Mouse (Mus musculus) E14TG2a.4 (cell line): Measurements from ENCODE around the gene Drosha.
"Not testable (repeated sequence)": the region's sequence is repeated elsewhere in the genome, so short reads cannot be mapped to it uniquely, and the experiment has no call there.

Source experiments
- H3K27me3 ChIP-seq: 2 replicates; pipeline ENCODE4 v1.6.1; 2014; ENCODE audit warnings: low read length, control low read depth; ENCODE audit not compliant: insufficient read depth
- H3K36me3 ChIP-seq: 2 replicates; pipeline ENCODE4 v1.6.1; 2014; ENCODE audit warnings: low read length, control low read depth; ENCODE audit not compliant: insufficient read depth
- H3K4me1 ChIP-seq: replicated peaks from 2 replicates; pipeline ENCODE4 v1.6.1; 2014; ENCODE audit warnings: low read depth, low read length, control low read depth
- H3K4me3 ChIP-seq: replicated peaks from 2 replicates; pipeline ENCODE4 v1.5.1; 2014; ENCODE audit warnings: mild to moderate bottlenecking, low read length
- H3K9me3 ChIP-seq: 2 replicates; pipeline ENCODE4 v1.6.1; 2014; ENCODE audit warnings: low read length, control low read depth
- CTCF ChIP-seq: conservative IDR thresholded peaks from 2 replicates; pipeline ENCODE4 v1.5.1; 2014; ENCODE audit warnings: low read length
- NANOG ChIP-seq: IDR thresholded peaks from 2 replicates; pipeline ENCODE4 v1.6.1; 2014; ENCODE audit warnings: borderline replicate concordance, low read length, mixed read lengths
- POU5F1 ChIP-seq: IDR thresholded peaks from 2 replicates; pipeline ENCODE4 v1.6.1; 2014; ENCODE audit warnings: low read length, borderline replicate concordance

Drosha gene

GRCm38 (mm10) chr15:12919967-12920870 is 95.6 kb downstream of the Drosha start:
- H3K4me3 ChIP-seq, result 0 out of 2 replicates have a peak overlapping the region, but pooled peaks have one; percentile 10
- TF ChIP-seq CTCF (no peak), POU5F1 (no peak), NANOG (no peak)
- no peaks in the 10 kb centered on the region for H3K27me3 ChIP-seq
- peaks cover 98% of the 10 kb centered on the region for H3K36me3 ChIP-seq
- peaks cover 43% of the 10 kb centered on the region for H3K4me1 ChIP-seq
- H3K9me3 ChIP-seq, result no peaks in the 10 kb centered on the region

- peaks cover 43% of the 10 kb centered on the region for H3K4me1 ChIP-seq
- TF ChIP-seq POU5F1 (no peak), NANOG (no peak), CTCF (no peak)
- H3K36me3 ChIP-seq, result peaks cover 98% of the 10 kb centered on the region
- no peak overlapping the region for H3K4me3 ChIP-seq
- no peaks in the 10 kb centered on the region for H3K27me3 ChIP-seq
- no peaks in the 10 kb centered on the region for H3K9me3 ChIP-seq
Observed at GRCm38 (mm10) chr15:12921901-12922300, 97.3 kb downstream of the Drosha start.

- no peak for TF ChIP-seq POU5F1
- no peak for TF ChIP-seq CTCF
- TF ChIP-seq NANOG, result no peak
- Histone ChIP-seq H3K4me1 (peaks cover 28% of the 10 kb centered on the region), H3K36me3 (peaks cover 95% of the 10 kb centered on the region), H3K27me3 (no peaks in the 10 kb centered on the region), H3K9me3 (no peaks in the 10 kb centered on the region), H3K4me3 (no peak overlapping the region)
Observed at GRCm38 (mm10) chr15:12923826-12924225, 99.2 kb downstream of the Drosha start.

- peaks cover 10% of the 10 kb centered on the region for H3K4me1 ChIP-seq
- H3K9me3 ChIP-seq, result no peaks in the 10 kb centered on the region
- TF ChIP-seq POU5F1 (no peak), CTCF (no peak), NANOG (no peak)
- H3K36me3 ChIP-seq, result peaks cover 78% of the 10 kb centered on the region
- H3K27me3 ChIP-seq, result no peaks in the 10 kb centered on the region
- no peak overlapping the region for H3K4me3 ChIP-seq
Observed at GRCm38 (mm10) chr15:12931481-12931880, 106.9 kb downstream of the Drosha start.

DNA sequence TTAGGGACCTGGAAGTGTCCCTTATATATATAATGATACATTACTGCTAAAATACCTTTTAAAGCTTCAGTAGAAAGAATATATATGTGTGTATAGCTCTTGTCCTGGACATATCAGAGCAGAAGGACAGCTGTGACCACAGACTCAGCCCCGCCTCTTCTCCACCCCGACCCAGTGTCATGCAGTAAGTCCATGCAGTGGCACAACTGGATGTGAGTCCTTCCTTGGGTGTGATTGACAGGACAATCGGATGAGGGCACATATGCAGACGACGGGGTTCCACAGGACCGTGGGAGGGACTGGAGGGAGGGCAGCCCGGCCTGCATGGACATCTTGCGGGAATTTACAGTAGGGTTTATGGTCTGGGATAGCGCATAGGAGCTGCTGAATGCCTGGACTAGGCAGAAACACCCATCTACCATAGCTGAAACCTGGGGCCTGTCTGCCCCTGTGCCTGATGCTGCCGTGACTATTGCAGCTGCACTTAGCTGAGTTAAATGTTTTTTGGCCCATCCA is 111.7 kb downstream of the Drosha start:
- Histone ChIP-seq H3K4me1 (peaks cover 19% of the 10 kb centered on the region; the same call in 1 of the 2 replicates), H3K4me3 (no peak overlapping the region), H3K36me3 (peaks cover 37% of the 10 kb centered on the region), H3K27me3 (no peaks in the 10 kb centered on the region), H3K9me3 (no peaks in the 10 kb centered on the region)
- TF ChIP-seq NANOG (no peak), CTCF (no peak), POU5F1 (no peak)

- Histone ChIP-seq H3K36me3 (peaks cover 29% of the 10 kb centered on the region), H3K4me1 (peaks cover 19% of the 10 kb centered on the region; the same call in 1 of the 2 replicates)
- H3K4me3 ChIP-seq, H3K9me3 ChIP-seq, H3K27me3 ChIP-seq: not testable (repeated sequence)
Observed at GRCm38 (mm10) chr15:12937326-12937725, 112.7 kb downstream of the Drosha start.

- peaks cover 19% of the 10 kb centered on the region; the same call in 1 of the 2 replicates for H3K4me1 ChIP-seq
- H3K9me3 ChIP-seq, result no peaks in the 10 kb centered on the region
- no peaks in the 10 kb centered on the region for H3K27me3 ChIP-seq
- H3K4me3 ChIP-seq, result no peak overlapping the region
- TF ChIP-seq CTCF, result no peak
- no peak for TF ChIP-seq POU5F1
- TF ChIP-seq NANOG, result no peak
- H3K36me3 ChIP-seq, result peaks cover 7% of the 10 kb centered on the region
Observed at GRCm38 (mm10) chr15:12941106-12941505, 116.5 kb downstream of the Drosha start.

DNA sequence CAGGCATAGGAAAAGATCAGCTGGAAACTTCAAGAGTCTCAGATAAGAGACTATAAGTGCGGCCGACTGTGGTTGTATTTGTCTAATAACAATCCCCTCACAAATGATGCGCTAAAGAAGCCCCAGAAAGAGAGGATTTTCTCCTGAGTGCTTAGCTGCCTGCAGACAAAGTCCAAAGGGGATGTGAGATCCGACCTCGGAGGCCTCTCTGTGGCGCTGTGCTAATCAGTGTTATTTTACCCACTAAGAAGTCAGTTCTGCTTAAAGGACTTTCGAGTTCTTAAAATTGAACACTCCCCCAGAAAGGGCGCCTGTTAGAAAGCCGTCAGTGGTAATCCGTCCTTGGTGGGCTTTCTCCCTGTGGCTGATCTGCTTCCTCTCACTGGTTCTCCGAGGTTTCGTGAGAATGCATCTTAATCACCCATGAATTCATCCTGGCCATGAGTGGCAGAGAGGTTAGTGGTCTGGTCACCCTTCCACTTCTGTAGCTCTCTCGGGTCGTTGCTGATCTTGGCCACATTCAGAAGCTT is 117.1 kb downstream of the Drosha start:
- no peaks in the 10 kb centered on the region for H3K27me3 ChIP-seq
- H3K9me3 ChIP-seq, result no peaks in the 10 kb centered on the region
- peaks cover 13% of the 10 kb centered on the region; the same call in 1 of the 2 replicates for H3K4me1 ChIP-seq
- TF ChIP-seq CTCF (no peak), NANOG (no peak), POU5F1 (no peak)
- no peak overlapping the region for H3K4me3 ChIP-seq
- peaks cover 1% of the 10 kb centered on the region; the same call in 1 of the 2 replicates for H3K36me3 ChIP-seq

DNA sequence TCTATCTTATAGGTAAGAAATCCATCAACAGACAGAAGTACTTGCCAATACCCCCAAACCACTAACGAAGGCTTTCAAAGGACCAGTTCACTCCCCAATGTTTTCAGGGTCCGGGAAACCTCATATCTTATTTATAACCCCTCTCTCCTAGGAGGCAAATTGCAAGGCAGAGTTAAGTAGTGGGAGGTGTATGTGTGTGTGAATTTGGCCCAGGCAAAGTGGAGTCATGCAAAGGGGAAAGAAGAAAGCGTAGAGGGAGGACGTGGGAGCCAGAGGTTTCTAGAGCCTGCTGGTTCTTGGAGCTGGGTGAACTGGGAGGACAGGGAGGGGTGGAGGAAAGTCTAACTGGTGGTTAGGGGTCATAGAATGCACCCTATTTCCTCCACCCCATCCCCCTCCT is 117.8 kb downstream of the Drosha start:
- Histone ChIP-seq H3K4me1 (peaks cover 7% of the 10 kb centered on the region; the same call in 1 of the 2 replicates), H3K36me3 (no peaks in the 10 kb centered on the region), H3K9me3 (no peaks in the 10 kb centered on the region), H3K4me3 (no peak overlapping the region), H3K27me3 (no peaks in the 10 kb centered on the region)
- TF ChIP-seq NANOG (no peak), CTCF (no peak), POU5F1 (no peak)
